Mouse (Mus musculus) liver (tissue): ENCODE data around the gene Aurkaip1.
"Not testable (repeated sequence)": the region's sequence is repeated elsewhere in the genome, so short reads cannot be mapped to it uniquely, and the experiment has no call there.

Experiments used
- DNase-seq: peaks from one replicate; pipeline ENCODE4 v3.0.0-alpha.2; 2020; ENCODE audit warnings: mixed read lengths

Gene Aurkaip1

DNA sequence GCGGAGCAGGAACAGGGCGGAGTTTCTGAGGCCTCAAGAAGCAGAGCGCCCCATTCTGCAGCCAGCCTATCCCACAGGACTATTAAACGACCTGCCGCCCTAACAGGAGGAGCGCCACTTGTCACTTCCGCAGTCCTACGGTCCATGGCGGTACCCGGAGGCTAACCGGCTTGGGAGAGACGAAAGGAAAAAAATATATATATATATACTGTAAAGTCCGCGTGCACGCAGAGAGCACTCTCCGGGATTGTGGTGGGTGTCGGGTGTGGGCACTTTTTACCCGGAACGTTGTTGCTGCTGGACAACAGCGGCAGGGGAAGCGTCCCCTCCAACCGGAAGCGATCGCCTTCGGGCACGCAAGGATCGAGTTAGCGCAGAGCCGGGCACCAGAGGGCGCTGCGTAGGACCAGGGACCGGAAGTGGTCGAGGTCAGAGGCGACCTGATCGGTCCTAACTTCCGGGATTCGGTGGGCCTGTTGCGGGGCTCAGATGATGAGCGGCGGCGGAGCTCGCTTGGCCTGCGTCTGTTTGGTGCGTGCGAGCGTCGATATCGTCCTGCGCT, at the start of gene Aurkaip1:
TSS of gene Aurkaip1 (plus strand) at position 68 of the 562 bp plus-strand sequence.
- DNase-seq = peak; percentile 97

GRCm38 (mm10) chr4:155783486-155784080, 47.5 kb upstream of the Aurkaip1 start:
- DNase-seq = no peak

GRCm38 (mm10) chr4:155784081-155784701, 46.9 kb upstream of the Aurkaip1 start:
- peak; percentile 66 for DNase-seq

- no peak for DNase-seq
Observed at GRCm38 (mm10) chr4:155785246-155785645, 45.8 kb upstream of the Aurkaip1 start.

DNA sequence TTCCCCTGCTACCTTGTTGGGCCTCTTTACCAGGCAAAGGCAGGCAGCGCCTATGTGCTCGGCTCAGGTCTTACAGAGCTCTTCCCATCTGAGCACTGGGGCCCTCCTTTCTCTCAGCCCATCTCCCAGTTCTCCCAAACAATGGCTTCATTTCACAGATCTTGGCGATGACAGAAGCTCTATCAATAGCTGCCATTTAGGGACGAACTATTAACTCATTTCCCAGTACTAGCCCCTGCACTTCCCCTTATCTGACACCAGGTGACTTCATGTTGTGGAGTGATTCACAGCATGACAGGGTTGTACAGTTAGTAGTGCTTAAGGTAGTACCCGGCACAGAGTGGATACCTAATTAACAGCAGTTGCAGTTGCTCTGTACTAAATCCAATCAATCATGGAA, 45.3 kb upstream of the Aurkaip1 start, which contains the start of gene Tmem88b:
TSS of gene Tmem88b (minus strand) at position 56 of the 400 bp plus-strand sequence.
- no peak for DNase-seq

DNA sequence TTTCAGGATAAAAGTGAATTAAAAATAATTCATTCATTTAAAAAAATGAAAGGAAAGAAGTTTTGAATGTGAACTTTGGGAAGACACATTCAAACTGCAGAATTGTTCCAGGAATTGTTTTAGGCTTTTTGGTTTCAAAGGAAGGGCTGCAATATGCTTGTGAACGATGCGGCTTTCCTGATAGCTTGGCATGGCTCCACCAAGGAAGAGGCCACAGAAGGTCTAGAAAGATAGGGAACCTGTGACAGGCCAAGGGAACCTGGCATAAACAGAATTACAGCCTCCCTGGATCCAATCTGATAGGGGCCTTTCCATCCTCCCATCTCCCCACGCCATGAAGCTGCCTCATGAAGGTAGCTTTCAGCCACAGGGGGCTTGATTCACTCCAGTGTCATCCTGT, 42.8 kb upstream of the Aurkaip1 start:
- no peak for DNase-seq

DNA sequence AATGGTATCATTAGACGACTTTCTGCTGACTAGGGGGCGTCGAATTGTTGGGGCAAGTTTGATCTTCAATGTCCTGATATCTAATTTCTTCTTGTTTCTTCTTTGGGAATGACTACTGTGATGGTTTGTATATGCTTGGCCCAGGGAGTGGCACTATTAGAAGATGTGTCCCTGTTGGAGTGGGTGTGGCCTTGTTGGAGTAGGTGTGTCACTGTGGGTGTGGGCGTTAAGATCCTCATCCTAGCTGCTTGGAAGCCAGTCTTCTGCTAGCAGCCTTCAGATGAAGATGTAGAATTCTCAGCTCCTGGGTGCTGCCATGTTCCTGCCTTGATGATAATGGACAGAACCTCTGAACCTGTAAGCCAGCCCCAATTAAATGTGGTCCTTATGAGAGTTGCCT, 42.2 kb upstream of the Aurkaip1 start:
- not testable (repeated sequence) for DNase-seq

DNA sequence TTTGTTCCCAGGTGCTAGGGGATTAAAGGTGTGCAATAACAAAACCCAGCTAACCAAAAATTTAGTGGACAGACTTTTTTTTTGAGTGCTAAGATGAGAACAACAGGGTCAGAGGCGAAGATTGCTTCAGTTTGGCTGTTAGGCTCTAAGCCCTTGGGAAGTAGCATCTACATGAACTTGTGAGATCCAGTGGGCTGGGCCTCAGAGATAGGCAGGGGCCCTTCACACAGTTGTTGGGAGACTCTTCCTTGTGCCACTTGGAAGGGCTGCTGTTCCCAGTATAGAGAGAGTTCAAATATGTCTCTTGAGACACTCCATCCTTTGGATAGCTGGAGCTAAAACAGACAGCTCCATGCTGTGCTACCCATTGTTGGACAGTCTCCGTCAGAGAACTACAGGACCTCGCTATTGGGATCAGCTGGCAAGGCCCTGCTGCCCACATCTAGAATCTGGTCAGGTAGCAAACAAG, 41.0 kb upstream of the Aurkaip1 start, which contains the start of gene Ankrd65:
TSS of gene Ankrd65 (plus strand) at position 419 of the 469 bp plus-strand sequence.
- DNase-seq = no peak

DNA sequence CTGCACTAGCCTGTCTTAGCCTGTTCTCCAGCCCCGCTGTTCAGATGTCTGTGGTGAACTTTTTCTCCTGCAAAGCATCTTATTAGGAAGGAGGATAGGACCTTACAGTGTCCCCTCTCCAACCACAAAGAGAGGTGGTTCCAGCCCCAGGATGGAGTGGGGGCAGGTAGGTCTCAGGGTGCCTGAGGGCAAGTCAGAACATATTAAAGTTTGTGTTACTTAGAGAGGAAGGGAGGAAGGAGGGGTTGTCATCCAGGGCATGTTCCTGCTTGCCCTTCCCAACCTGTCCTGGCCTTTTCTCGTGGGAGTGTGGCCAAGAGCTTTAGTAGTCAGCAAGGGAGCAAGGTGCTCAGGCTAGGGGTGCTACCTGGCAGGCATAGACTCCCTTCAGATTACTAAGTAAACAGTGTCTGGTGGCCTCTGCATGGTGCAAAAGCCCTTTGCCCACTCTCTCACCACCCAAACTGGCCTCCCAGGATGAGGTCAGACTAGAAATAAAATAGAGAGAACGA, 40.4 kb upstream of the Aurkaip1 start:
- no peak for DNase-seq

DNA sequence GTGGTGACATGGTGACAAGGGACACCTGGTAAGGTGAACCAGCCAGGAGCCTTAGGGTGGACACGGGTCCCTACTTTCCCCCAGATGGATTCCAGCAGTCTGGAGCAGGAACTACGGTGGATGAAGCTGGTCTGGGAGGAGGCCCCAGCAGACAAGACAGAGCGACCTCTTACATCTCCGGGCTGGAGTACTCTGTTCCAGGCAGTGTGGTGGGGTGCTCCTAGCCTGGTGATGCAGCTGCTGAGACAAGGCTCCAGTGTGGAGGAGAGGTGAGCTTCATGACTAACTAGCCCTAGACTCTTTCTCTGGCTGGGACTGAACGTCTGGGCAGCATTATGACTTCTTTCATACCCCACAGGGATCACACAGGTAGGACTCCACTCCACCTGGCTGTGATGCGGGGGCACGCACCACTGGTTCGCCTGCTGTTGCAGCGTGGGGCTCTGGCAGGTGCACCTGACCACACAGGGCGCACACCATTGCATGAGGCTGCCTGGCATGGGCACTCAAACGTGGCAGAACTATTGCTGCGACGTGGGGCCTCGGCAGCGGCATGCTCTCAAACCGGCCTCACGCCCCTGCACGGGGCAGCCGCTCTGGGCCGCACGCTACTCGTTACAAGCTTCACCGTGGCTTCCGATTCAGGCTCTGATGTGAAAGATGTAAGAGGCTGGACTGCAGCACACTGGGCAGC, 39.7 kb upstream of the Aurkaip1 start:
- DNase-seq = no peak

DNA sequence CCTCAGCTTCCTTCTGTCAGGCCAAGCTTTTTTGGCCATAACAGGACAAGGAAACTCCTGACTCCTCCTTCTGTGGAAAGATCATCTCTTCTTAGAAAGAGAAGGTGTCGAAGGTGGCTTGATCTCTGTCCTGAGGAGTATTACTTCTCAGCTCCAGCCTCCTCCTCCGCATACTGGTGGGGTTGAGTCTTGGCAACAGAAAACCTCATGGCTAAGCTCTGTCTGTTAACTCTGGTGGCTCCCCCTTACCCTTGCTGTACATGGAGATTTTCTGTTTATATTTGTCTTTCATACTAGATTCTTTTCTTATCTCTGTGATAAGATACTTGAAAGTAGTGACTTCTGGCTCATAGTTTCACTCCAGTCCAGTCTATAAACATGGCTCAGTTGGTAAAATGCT, 37.3 kb upstream of the Aurkaip1 start:
- DNase-seq = no peak

- DNase-seq = no peak
Observed at GRCm38 (mm10) chr4:155802075-155802474, 29.0 kb upstream of the Aurkaip1 start.

DNA sequence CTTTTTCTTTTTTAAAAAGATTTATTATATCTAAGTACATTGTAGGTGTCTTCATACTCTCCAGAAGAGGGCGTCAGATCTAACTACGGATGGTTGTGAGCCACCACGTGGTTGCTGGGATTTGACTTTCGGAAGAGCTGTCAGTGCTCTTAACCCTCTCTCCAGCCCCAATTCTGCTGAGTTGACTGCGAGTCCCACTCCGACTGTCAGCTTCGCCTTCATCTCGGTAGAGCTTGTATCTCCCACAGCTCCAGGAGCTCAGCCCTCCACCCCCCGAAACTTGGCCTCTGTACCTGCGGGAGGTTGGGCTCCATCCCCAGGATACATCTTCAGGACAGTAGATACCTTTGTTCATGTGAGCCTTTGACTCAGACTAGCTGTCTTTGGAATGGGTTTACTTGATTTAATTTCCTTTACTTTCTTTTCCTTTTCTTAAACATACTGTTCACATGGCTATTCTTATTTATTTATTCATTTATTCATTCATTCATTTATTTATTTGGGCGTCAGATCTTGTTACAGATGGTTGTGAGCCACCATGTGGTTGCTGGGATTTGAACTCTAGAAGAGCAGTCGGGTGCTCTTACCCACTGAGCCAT, 28.2 kb upstream of the Aurkaip1 start, which contains the start of gene Mrpl20:
TSS of gene Mrpl20 (plus strand) at position 138 of the 599 bp plus-strand sequence.
- peak; percentile 48 for DNase-seq

DNA sequence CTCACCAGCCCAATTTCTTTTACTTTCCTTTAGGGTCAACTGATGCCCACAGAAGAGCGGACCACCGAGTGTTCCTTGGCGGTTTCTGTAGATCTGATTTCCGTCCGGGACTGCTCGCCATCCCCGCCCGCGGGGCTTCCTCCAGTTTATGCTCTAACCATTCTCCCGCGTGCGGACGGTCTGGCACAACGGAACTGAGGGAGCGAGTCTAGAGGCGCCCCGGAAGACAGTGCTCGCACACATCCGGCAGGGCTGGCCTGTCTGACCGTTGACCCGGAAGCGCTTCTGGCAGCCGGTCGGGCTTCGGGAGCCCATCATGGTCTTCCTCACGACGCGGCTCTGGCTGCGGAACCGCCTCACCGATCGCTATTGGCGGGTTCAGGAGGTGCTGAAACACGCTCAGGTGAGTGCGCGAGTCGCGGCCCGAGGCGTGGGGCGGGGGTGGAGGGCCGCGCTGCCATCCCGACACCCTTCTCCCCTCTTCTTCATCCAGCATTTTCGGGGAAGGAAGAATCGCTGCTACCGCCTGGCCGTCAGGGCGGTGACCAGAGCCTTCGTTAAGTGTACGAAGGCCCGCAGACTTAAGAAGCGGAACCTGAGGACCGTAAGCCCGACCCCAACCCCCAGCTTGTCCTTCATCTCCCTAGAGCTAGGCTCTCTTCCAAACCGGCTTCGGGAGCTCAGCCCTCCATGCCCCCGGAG, 27.6 kb upstream of the Aurkaip1 start:
- peak; percentile 95 for DNase-seq

GRCm38 (mm10) chr4:155807841-155808240, 23.2 kb upstream of the Aurkaip1 start:
- DNase-seq = no peak

- DNase-seq = peak; percentile 99
Observed at GRCm38 (mm10) chr4:155811929-155812664, 19.0 kb upstream of the Aurkaip1 start, which contains the start of gene Ccnl2. TSS of gene Ccnl2 (plus strand) at chr4:155812489.

- DNase-seq = peak; percentile 28
Observed at GRCm38 (mm10) chr4:155812665-155813181, 18.3 kb upstream of the Aurkaip1 start.

GRCm38 (mm10) chr4:155817533-155817932, 13.5 kb upstream of the Aurkaip1 start:
- DNase-seq = no peak

GRCm38 (mm10) chr4:155821025-155821424, 10.0 kb upstream of the Aurkaip1 start:
- DNase-seq = peak; percentile 25

DNA sequence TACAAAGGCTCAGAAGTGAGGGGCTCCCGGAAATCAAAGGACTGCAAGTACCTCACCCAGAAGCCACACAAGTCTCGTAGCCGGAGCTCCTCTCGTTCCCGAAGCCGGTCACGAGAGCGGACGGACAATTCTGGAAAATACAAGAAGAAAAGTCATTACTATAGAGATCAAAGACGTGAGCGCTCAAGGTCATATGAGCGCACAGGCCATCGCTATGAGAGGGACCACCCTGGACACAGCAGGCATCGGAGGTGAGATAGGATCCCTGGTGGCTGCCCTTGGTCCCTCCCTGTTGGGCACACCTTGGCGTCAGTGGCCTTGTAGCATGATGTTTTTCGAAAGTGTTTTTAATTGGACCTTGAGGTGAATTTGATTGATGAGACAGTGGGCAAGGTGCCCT, 7.6 kb upstream of the Aurkaip1 start:
- no peak for DNase-seq

DNA sequence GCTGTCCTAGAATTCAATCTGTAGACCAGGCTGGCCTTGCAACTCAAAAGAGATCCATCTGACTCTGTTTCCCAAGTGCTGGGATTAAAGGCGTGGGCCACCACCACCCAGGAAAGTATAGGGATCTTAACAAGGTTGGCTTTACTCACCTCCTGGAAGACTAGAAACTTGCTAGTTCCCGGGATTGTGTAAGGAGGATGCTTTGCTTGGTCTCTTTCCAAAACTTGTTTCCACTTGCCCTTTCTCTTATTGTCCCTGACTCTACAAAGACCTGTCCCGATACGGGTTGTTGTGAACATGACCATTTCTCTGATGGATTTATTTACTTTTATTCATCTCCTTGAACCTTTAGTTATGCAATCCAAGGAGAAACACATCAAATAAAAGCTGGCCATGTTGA, 1.2 kb upstream of the Aurkaip1 start:
- DNase-seq = no peak
